Mouse (Mus musculus): ENCODE measurements around the gene Zbtb8os.

DNA sequence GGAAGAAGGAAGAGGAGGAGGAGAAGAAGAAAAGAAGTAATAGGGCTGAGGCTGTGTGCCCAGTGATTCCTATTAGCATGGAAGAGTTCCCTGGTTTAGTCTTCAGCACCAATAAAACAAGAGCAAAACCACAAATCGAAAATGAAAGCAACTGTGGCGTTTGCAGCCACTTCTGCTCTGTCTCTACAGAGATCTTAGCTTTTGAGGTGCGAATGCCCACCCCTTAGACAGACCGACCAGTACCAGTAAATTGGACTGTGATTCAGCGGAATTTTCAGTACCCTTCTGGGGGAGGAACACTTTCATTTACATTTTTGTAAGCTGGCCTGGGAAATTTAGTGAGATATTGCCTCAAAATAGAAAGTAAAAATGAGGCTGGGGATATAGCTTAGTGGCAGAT lies 29.7 kb downstream of the Zbtb8os start:
- no peak for TF ChIP-seq CTCF (IDR thresholded peaks at IDR 0.05; ENCODE audit: borderline replicate concordance, insufficient read depth, low read length)
- TF ChIP-seq POLR2A (IDR thresholded peaks at IDR 0.05; ENCODE audit: low read depth, low read length) = no peak
